Mouse (Mus musculus) liver, embryonic 14.5 days (tissue): ENCODE measurements around the gene Samd14. TPM values are rescaled to one million over a fixed set of nuclear protein-coding genes. Genes with fewer than 3 reads are reported as not detected.

Experiments
- ATAC-seq: fragments of 200-750 bp; cut with Nextera tagmentation; 2 replicates; pipeline ENCODE4 v1.8.0; 2017; ENCODE audit warnings: moderate number of reproducible peaks, mild to moderate bottlenecking, moderate library complexity; ENCODE audit not compliant: insufficient read depth
- DNase-seq, 3 experiments: peaks; one replicate each; pipeline ENCODE4 v3.0.0-alpha.2; 2012 to 2013; ENCODE audit warnings: low read depth in 3 of 3, low spot score in 3 of 3
- H3K27ac ChIP-seq: fragments of 300-500 bp; sonication (generic); 2 replicates; pipeline ENCODE4 v1.5.1; 2014; ENCODE audit warnings: moderate library complexity, mild to moderate bottlenecking, control low read depth, inconsistent platforms
- H3K27me3 ChIP-seq: fragments of 300-500 bp; sonication (generic); 2 replicates; pipeline ENCODE4 v1.6.1; 2014; ENCODE audit warnings: mild to moderate bottlenecking, low read length, moderate library complexity; ENCODE audit not compliant: control insufficient read depth, insufficient read depth
- H3K36me3 ChIP-seq: fragments of 300-500 bp; sonication (generic); replicated peaks from 2 replicates; pipeline ENCODE4 v1.6.1; 2014; ENCODE audit warnings: low read depth; ENCODE audit not compliant: control insufficient read depth, insufficient read depth
- H3K4me1 ChIP-seq, 2 experiments: fragments of 200-500 bp in 1 of 2; fragments of 300-500 bp in 1 of 2; sonication (generic) in 1 of 2; replicated peaks; 2 replicates each; pipeline ENCODE4 v1.6.1; 2012 to 2014; ENCODE audit warnings: antibody characterized with exemption in 1 of 2, inconsistent platforms in 1 of 2, low read length in 1 of 2; ENCODE audit not compliant: control insufficient read depth in 2 of 2, insufficient read depth in 2 of 2
- H3K4me2 ChIP-seq: fragments of 300-500 bp; sonication (generic); 2 replicates; pipeline ENCODE4 v1.6.1; 2014; ENCODE audit warnings: low read depth, mild to moderate bottlenecking, control low read depth, moderate library complexity
- H3K4me3 ChIP-seq, 2 experiments: fragments of 200-500 bp in 1 of 2; fragments of 300-500 bp in 1 of 2; sonication (generic) in 1 of 2; 2 replicates each; pipeline ENCODE4 v1.5.1; 2012 to 2014; ENCODE audit warnings: low read depth in 2 of 2, low read length in 2 of 2, mild to moderate bottlenecking in 2 of 2, control low read depth in 1 of 2, inconsistent platforms in 1 of 2, moderate library complexity in 1 of 2; ENCODE audit not compliant: insufficient read depth in 1 of 2
- H3K9ac ChIP-seq: fragments of 300-500 bp; sonication (generic); replicated peaks from 2 replicates; pipeline ENCODE4 v1.6.1; 2014; ENCODE audit warnings: mild to moderate bottlenecking, control low read depth, moderate library complexity
- H3K9me3 ChIP-seq: fragments of 300-500 bp; sonication (generic); 2 replicates; pipeline ENCODE4 v1.6.1; 2016; ENCODE audit warnings: low read length, mixed read lengths; ENCODE audit not compliant: control insufficient read depth
- CTCF ChIP-seq: IDR thresholded peaks from 2 replicates; pipeline ENCODE4 v1.5.1; 2016; ENCODE audit warnings: antibody characterized with exemption, low read depth, control low read depth
- EP300 ChIP-seq: IDR thresholded peaks from 2 replicates; pipeline ENCODE4 v1.6.1; 2016; ENCODE audit warnings: antibody characterized with exemption, low read depth
- WGBS: fragments of 180-500 bp; shearing (Covaris S2); extraction: QIAGEN DNeasy Blood & Tissue Kit; methylation state at CpG from one replicate; pipeline ENCODE4 v1.1.7; 2014; ENCODE audit not compliant: insufficient replicate concordance; 5-methylcytosine and 5-hydroxymethylcytosine counted together
- polyA plus RNA-seq, 2 experiments: library from polyadenylated mRNA; depleted of rRNA in 1 of 2; stranded (reverse) in 1 of 2; unstranded in 1 of 2; fragments of >200 nt; fragmentation: Nextera tagmentation in 1 of 2; extraction: Ambion mirVana in 1 of 2; gene quantifications; 2 replicates each; pipeline versions ENCODE4 v1.2.1 to v1.2.3; 2012 to 2014

Gene Samd14
- polyA plus RNA-seq, 2 experiments, result 24.7 to 33.1 TPM

DNA sequence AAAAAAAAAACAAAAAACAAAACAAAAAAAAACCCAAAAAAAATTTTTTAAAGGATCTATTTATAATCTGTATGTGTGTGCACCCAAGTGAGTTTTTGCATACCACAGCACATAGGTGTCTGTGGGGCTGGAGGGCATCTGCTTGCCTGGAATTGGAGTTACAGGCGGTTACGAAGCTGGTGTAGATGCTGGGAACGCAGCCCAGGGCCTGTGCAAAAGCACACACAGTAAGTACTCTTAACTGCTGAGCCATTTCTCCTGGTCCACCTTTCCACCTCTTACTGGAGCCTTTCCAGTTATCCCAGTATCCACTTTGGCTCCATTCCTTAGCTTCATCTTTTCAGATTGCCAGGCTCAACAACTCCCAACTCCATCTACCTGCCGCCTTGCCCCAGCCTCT lies 33.4 kb downstream of the Samd14 start:
- H3K9me3 ChIP-seq, result no peaks in the 10 kb centered on the region
- no peak overlapping the region for H3K27ac ChIP-seq
- H3K36me3 ChIP-seq, result no peaks in the 10 kb centered on the region
- H3K4me3 ChIP-seq, result no peak overlapping the region
- DNase-seq (no peak), ATAC-seq (no peak)
- no peak overlapping the region for H3K4me2 ChIP-seq
- TF ChIP-seq EP300 (no peak), CTCF (no peak)
- H3K9ac ChIP-seq, result no peak overlapping the region
- H3K27me3 ChIP-seq, result no peaks in the 10 kb centered on the region
- peaks cover 12 to 14% of the 10 kb centered on the region in 2 experiments for H3K4me1 ChIP-seq
- WGBS, result 72% methylated on average over 4 of the region's 4 CpGs

DNA sequence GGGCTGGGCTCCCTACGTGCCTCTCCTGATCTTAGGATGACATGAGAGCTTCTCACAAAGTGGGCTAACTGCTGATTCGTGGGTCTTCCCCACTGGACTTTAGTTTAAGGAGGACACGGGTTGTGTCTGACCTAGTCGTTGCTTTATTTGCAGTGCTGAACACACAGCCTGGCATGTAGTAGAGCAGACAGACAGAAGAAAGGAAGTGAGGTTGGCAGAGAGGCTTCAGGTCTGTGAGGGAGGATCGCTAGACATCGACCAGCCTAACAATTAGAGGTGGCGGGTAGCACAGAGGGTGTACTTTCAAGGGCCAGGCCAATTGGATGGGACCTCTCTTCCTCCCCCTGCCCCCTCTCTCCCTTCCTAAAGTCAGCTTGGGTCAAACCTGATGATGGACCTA lies 33.9 kb downstream of the Samd14 start:
- WGBS, result 42% methylated on average over 7 of the region's 7 CpGs
- peaks cover 12 to 14% of the 10 kb centered on the region in 2 experiments for H3K4me1 ChIP-seq
- DNase-seq (no peak), ATAC-seq (no peak)
- no peak overlapping the region; the same call in 1 of the 2 replicates for H3K9ac ChIP-seq
- no peak overlapping the region for H3K4me3 ChIP-seq
- TF ChIP-seq CTCF, result no peak
- no peak for TF ChIP-seq EP300
- H3K27ac ChIP-seq, result no peak overlapping the region
- H3K27me3 ChIP-seq, result no peaks in the 10 kb centered on the region
- H3K36me3 ChIP-seq, result no peaks in the 10 kb centered on the region
- no peaks in the 10 kb centered on the region for H3K9me3 ChIP-seq
- H3K4me2 ChIP-seq, result no peak overlapping the region

DNA sequence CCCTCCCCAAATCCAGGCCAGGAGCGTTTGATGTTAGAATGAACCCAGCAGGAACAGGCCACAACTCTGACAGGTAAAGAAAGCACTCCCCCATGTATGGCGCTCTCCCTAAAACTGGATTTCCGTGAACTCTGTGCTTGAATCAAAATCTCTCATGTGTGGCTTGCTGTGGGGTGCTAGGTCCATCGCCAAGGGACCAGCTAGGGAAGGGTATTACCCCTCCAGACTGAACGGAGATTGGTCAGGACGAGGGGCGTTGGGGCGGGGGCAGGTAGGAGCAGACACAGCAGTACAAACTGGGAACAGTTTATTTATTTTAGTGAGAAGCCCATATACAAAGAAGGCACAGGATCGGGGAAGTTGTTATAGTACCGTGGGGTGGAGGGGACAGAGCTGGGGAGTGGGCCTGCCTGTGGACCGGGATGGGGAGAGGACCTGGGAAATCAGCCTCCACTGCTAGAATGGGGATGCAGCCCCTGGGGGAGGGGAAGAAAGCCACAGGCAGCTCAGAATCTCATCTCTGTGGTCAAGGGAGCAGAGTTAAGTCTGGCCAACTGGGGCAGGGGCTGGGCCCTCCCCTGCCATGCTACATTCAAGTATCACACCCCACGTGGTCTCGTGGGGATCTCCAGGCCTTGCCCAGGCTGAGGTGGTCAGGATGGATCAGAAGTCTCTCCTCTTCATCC lies 34.6 kb downstream of the Samd14 start:
- Histone ChIP-seq H3K27ac (no peak overlapping the region), H3K9me3 (no peaks in the 10 kb centered on the region), H3K36me3 (no peaks in the 10 kb centered on the region), H3K9ac (no peak overlapping the region), H3K4me1 (peaks cover 12 to 14% of the 10 kb centered on the region in 2 experiments), H3K27me3 (no peaks in the 10 kb centered on the region), H3K4me2 (no peak overlapping the region), H3K4me3 (no peak overlapping the region)
- no peak for TF ChIP-seq CTCF
- no peak for TF ChIP-seq EP300
- 48% methylated on average over 13 of the region's 13 CpGs for WGBS
- ATAC-seq (no peak), DNase-seq (no peak)

DNA sequence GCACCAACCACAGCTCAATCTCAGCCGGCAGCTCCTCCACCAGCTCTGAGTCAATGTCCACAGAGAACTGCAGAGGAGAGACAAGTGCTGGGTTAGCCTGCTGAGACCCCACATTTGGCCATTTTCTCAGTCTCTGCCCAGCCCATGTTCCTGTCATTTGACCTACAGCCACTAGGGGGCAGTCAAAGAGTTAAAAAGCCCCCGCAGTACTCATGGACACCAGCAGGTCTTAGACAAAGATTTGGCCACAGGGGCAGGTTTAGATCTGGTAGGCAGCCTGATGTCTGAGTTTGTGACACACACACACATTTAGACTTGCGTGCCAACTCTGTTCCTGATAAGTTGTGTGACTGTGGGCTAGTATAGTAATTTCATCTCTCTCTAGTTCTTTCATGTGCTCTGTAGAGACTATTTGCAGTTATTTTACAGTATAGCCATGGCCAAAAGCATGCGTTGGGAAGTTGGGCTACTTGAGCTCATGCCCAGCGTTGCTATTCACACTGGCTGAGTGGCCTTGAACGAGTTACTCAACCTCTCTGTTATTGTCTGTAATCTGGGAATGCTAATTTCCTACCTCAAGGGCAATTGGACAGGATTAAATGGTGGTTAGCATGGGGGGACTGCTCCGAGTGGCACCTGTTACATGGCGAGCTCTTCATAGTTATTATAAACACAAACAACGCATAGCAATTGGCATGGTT lies 37.5 kb downstream of the Samd14 start:
- Histone ChIP-seq H3K27ac (no peak overlapping the region), H3K4me1 (no peaks in the 10 kb centered on the region), H3K4me3 (no peak overlapping the region), H3K36me3 (no peaks in the 10 kb centered on the region), H3K9me3 (no peaks in the 10 kb centered on the region), H3K27me3 (no peaks in the 10 kb centered on the region), H3K9ac (no peak overlapping the region), H3K4me2 (no peak overlapping the region)
- 43% methylated on average over 9 of the region's 9 CpGs for WGBS
- DNase-seq, result peak; percentile 30 to 46 (median 39)
- ATAC-seq, result 0 out of 2 replicates have a peak, but pooled peaks have one; percentile 14
- TF ChIP-seq EP300, result no peak
- peak; percentile 94 for TF ChIP-seq CTCF

DNA sequence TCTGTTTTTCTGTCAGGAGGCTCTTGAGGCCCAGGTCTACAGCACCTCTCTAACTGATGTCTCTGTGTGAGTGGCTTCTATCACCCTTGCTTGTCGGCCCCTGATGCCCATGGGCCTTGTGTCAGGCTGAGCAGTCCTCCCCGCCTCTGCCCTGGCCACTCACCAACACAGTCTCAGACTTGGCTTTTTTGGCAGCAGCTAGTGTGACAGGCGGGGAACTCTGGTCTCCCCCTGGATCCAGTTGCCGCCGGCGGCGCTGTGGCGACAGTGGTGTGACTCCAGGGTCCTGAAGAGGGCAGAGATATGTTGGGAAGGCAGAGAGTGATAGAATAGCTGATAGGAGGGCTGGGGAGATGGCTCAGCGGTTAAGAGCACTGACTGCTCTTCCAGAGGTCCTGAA lies 43.4 kb downstream of the Samd14 start:
- ATAC-seq, result no peak
- no peak for DNase-seq
- 63% methylated on average over 9 of the region's 9 CpGs for WGBS
- no peaks in the 10 kb centered on the region for H3K9me3 ChIP-seq
- H3K4me1 ChIP-seq, result no peaks in the 10 kb centered on the region
- H3K36me3 ChIP-seq, result no peaks in the 10 kb centered on the region
- no peak overlapping the region for H3K4me3 ChIP-seq
- no peaks in the 10 kb centered on the region for H3K27me3 ChIP-seq
- TF ChIP-seq EP300 (no peak), CTCF (no peak)
- H3K9ac ChIP-seq, result no peak overlapping the region
- no peak overlapping the region for H3K4me2 ChIP-seq
- H3K27ac ChIP-seq, result no peak overlapping the region
